Mouse (Mus musculus): ENCODE results near the gene Egln3.

Gene Egln3

DNA sequence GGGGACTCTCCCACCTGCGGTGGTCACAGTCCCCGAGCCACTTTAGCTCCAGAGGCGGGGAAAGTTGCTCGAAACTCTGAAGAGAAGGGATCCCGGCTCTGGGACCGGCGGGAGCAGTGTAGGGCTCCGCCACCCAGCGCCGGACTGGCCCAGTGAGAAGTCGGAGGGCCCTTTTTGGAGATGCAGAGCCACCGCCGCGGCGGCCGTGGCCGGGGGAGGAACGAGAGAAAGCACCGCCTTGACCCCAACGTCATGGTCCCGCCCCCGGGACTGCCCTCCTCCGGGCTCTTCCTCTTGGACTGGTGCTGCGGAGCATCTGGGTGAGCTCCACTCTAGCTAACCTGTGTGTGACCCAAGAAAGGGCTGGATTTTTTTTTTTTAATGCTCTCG is at the start of gene Egln3:
TSS of gene Egln3 (minus strand) at position 205 of the 390 bp plus-strand sequence.
- peak; percentile 76 to 85 for DNase-seq (ENCODE audit: low spot score in 2 of 2)

- DNase-seq (ENCODE audit: low spot score in 2 of 2) = no peak
Measured at GRCm38 (mm10) chr12:54253449-54253848, 49.8 kb upstream of the Egln3 start.

GRCm38 (mm10) chr12:54251942-54252400 is 48.3 kb upstream of the Egln3 start:
- no peak for DNase-seq (ENCODE audit: low spot score in 2 of 2)

DNA sequence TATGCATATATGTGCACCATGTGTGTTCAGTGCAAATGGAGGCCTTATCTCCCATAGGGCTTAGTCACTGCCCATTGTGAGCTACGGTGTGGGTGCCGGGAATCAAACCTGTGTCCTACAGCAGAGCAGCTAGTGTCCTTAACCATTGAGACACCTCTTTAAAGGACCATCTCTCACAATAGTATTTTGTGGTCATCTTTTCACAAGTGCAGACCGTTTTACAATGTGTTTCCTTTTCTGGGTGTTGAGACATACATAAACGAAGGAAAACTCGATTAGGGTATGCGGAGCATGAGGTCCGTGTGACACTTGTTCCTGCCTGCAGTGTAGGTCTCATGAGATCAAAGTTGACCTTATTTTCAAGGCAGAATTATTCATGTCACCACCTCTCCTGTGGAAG is 44.2 kb upstream of the Egln3 start:
- DNase-seq (ENCODE audit: low spot score in 2 of 2) = no peak

- DNase-seq (ENCODE audit: low spot score in 2 of 2) = no peak
Measured at GRCm38 (mm10) chr12:54243158-54243557, 39.5 kb upstream of the Egln3 start.

GRCm38 (mm10) chr12:54241976-54242375 is 38.3 kb upstream of the Egln3 start:
- no peak for DNase-seq (ENCODE audit: low spot score in 2 of 2)

DNA sequence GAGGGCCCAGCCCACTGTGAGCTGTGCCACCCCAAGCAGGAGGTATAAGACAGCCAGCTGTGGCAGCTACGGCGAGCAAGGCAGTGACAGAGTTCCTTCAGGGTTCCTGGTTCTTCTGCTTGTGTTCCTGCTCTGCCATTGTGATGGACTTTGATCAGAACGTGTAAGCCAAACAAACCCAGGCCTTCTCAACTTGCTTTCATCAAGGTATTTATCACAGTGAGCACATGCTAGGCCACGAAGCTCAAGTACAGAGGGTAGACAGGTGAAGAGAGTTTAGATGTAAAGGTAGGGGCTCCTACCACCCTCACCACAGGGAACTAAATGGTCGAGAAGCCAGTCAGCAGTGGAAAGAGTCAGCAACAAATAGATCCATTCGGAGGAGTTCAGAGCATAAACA is 30.1 kb upstream of the Egln3 start:
- no peak for DNase-seq (ENCODE audit: low spot score in 2 of 2)

- DNase-seq (ENCODE audit: low spot score in 2 of 2) = no peak
Measured at GRCm38 (mm10) chr12:54232996-54233603, 29.4 kb upstream of the Egln3 start.

- no peak for DNase-seq (ENCODE audit: low spot score in 2 of 2)
Measured at GRCm38 (mm10) chr12:54232456-54232855, 28.8 kb upstream of the Egln3 start.

DNA sequence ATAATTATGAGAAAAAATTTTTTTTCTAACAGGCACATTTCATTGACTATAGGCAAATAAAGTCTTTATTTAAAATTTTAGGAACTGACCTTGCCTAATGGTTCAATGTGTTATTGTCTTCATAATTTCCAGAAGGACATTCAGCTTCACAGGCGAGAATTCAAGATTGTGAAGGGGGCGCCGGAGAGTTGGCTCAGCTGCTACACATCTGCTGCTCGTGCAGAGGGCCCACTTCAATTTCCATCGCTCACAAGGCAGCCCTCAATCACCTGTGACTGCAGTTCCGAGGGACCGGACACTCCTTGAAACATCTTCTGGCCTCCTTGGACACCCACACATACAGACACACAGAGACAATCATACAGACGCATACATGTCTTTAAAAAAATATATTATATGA is 23.9 kb upstream of the Egln3 start:
- no peak for DNase-seq (ENCODE audit: low spot score in 2 of 2)

DNA sequence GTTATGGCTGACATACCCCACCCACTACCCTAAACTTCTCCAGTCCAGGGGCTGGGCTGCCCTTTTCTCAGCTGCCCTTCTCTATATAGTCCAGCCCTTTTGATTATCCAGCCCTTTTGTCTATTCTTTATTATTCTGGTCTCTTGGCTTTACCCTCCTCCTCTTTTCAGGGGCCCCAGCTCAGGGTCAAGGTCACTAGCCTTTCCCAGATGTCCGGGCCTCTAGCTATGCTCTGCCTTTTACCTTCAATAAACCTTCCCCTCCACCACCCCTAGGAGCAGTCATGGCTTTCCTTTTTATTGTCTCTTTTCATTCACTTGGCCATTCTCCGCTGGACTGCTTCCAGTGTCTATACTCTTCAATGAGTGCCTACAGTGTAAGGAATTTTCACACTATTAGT is 22.7 kb upstream of the Egln3 start:
- DNase-seq (ENCODE audit: low spot score in 2 of 2) = no peak

GRCm38 (mm10) chr12:54225610-54226009 is 21.9 kb upstream of the Egln3 start:
- no peak for DNase-seq (ENCODE audit: low spot score in 2 of 2)

- DNase-seq (ENCODE audit: low spot score in 2 of 2) = no peak
Measured at GRCm38 (mm10) chr12:54225090-54225489, 21.4 kb upstream of the Egln3 start.

DNA sequence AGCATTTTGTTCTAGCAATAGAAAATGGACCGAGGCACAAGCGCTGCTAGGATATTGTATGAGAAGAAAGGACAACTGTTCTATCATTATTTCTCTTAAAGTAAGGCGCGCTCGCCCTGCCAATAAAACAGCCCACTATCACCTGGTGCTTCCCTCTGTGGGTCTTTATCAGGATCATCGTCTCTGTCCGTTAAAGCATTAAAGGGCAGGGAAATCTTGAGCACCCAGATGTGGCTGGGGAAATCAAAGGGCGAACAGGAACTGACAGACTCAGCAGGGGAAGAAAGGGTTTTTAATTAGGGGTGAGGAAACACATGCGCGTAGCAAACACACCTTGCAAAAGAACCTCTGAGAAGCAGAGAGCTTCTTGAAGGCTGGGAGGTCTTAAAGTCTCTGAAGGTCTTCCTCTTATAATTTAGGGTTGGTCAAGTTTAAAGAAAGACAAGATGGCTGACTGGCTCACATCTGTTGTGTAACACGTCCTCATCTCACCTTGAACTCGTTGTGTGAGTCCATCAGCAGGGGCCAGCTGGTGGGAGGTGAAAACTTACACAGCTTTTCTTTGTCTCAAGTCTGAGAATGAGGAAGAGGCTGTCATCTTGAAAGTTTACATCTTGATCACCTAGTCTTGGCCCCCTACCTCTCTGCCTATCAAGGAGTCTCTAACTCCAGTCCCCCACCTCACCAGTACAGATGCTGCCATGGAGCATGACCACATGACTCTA is 18.5 kb upstream of the Egln3 start:
- no peak for DNase-seq (ENCODE audit: low spot score in 2 of 2)

- DNase-seq (ENCODE audit: low spot score in 2 of 2) = no peak
Measured at GRCm38 (mm10) chr12:54216673-54217072, 13.0 kb upstream of the Egln3 start.

GRCm38 (mm10) chr12:54214426-54214825 is 10.8 kb upstream of the Egln3 start:
- DNase-seq (ENCODE audit: low spot score in 2 of 2) = no peak

DNA sequence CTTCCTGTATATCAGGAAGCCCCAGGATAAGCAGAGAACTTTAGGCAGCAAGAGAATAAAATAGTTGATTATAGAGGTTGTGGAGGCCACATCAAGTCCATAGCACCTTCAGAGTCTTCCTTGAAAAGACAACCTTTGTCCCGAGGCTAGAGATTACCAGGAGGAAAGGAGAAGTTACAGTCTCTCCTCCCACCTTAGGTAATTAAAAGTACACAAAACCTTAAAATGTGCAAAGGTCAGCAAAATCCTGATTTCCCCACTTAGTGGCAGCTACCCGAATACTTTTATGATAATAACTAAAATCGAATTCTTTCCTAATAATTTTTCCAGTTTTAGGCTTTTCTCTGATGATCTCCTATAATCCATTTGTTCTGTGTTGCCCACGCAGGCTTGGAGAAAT is 10.2 kb upstream of the Egln3 start:
- no peak for DNase-seq (ENCODE audit: low spot score in 2 of 2)

- no peak for DNase-seq (ENCODE audit: low spot score in 2 of 2)
Measured at GRCm38 (mm10) chr12:54213230-54213629, 9.6 kb upstream of the Egln3 start.

DNA sequence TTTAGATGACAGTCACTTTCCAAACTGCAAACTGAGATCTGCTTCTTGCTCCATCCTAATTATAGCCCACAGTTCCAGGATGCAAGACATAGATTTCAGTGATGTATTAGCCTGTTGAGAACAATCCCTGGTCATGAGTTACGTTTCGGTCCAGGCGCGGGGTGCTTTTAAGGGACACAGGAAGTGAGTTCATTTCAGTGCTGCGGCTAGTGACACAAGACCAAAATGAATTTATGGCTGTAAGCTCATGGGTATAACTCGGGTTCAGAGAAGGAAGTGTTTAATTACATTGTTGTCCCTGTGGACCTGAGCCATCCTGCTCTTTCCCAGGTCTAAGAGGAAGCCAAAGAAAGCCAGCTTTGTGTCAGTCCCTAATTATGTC is 5.5 kb upstream of the Egln3 start:
- no peak for DNase-seq (ENCODE audit: low spot score in 2 of 2)

DNA sequence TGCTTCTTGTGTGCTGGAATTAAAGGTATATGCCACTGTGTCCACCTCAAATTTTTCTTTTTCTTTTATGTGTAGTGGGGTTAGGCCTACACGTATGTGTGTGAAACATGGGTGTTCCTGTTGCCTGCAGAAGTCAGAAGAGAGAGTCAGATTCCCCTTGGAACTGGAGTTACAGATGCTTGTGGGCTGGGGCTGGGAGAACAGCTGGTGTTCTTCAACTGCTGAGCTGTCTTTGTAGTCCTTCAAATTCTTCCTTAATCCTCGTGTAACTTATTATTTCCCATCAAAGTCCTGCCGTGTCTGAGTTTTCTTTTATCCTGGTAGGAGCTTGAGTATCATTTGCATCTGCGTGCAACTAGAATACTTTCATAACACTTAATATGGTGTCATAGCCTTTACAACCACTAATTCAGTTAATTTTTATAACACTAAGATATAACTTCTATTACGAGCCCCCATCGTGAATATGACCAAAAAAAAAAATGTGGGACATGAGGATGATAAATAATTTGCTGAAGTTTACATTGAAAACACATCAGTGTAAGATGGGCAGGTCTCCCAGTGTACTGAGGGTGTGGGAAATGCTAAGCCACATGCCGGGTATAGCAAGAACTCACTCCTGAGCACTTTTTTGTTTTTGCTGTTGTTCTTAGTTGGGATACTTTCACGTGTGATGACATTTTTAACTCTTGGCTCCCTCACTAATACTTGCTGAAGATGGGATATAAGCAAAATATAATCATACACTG is 4.9 kb upstream of the Egln3 start:
- DNase-seq (ENCODE audit: low spot score in 2 of 2) = no peak

DNA sequence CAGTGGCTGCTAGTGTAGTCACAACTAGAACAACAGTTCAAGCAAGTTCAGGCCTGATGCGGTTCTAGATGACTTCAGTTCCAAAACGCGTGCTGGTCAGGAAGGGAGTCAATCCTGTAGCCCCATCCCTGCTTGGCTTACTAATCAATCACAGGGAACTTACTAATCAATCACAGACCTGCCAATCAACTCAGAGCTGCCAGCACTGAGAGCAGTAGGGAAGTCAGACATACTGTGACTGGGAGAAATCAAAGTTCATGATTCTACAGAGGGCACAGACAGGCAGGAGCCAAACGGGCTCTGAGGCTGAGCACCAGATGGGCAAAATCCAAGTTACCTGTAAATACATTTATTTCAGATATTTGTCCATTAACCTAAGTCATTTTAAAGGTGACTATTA is 2.1 kb upstream of the Egln3 start:
- DNase-seq (ENCODE audit: low spot score in 2 of 2) = no peak

- peak; percentile 54 to 73 for DNase-seq (ENCODE audit: low spot score in 2 of 2)
Measured at GRCm38 (mm10) chr12:54205195-54205594, 1.5 kb upstream of the Egln3 start.
